Mouse (Mus musculus): ENCODE data around the gene Ndufa6. TPM values are rescaled to one million over a fixed set of nuclear protein-coding genes. Genes with fewer than 3 reads are reported as not detected.
"Not testable (repeated sequence)": the region's sequence is repeated elsewhere in the genome, so short reads cannot be mapped to it uniquely, and the experiment has no call there.

Ndufa6 gene
- total RNA-seq (2021) = 100 to 1,000 TPM; 203 to 209 TPM

- peak; percentile 94 to 96 for DNase-seq
These were observed at the start of gene Ndufa6 for GRCm38 (mm10) chr15:82354126-82354945. Ndufa6 (minus strand) TSS chr15:82354322.

- no peak for DNase-seq
These were observed 49.5 kb upstream of the Ndufa6 start for GRCm38 (mm10) chr15:82403606-82404005.

- no peak for DNase-seq
These were observed 48.6 kb upstream of the Ndufa6 start for GRCm38 (mm10) chr15:82402741-82403140.

- no peak for DNase-seq
These were observed 48.0 kb upstream of the Ndufa6 start for GRCm38 (mm10) chr15:82402106-82402505.

- no peak for DNase-seq
These were observed 47.4 kb upstream of the Ndufa6 start for GRCm38 (mm10) chr15:82401516-82401915.

DNA sequence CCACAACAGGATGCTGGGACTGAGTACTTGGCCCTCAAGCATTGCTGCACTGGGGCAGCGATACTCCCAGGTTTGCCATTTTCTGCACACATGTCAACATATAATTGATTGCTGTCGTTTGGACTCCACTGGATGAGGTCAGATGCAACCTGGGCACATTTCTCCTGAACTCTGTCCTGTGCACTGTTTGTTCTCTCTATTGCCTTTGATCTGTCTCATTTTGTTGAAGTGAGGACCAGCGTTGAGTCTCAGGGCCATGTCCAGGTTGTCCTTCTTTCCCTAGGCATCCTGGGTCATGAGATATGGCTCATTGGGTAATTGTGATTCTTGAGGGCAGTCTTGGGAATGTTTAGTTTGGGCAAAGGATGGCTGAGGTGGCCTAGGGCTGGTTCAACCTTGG lies 41.8 kb upstream of the Ndufa6 start:
- DNase-seq = not testable (repeated sequence)

- DNase-seq = not testable (repeated sequence)
These were observed 39.8 kb upstream of the Ndufa6 start, which contains the start of gene Cyp2d11 for GRCm38 (mm10) chr15:82393922-82394321. Cyp2d11 (minus strand) TSS chr15:82394022.

DNA sequence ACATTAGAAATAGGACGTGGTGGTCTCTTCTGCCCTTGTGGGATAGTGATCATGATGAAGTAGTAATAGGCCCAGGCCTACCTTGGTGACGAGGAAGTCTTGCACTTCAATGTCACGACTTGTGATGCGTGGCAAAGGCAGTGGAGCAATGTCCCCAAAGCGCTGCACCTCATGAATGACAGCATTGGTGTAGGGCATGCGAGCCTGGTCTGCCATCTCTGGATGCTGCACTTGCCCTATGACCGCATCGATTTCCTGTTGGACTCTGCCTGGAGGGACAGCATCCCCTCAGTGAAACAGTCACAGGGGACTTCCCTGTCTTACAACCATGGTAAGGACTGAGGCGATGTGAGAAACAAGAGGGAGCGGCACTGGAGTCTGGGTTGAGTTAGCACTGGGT lies 35.8 kb upstream of the Ndufa6 start:
- DNase-seq = not testable (repeated sequence)

DNA sequence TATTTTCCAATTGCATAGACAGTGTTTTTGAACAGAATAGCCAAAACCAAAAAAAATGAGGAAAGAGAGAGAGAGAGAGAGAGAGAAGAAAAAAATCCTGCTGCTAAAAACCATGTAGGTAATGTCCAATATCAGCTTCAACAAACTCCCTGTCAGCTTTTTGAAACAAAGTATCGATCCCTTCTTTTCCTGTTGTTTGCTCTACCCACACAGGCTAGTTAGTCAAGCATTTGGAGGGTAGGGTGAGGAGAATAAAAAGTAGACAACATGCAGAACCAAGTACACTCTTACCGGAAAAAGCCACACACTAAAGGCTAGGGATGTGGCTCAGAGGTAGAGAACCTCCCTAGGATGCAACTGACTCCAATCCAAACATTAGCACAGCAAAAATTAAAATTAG lies 31.6 kb upstream of the Ndufa6 start:
- DNase-seq = no peak

GRCm38 (mm10) chr15:82382441-82382840 lies 28.3 kb upstream of the Ndufa6 start:
- DNase-seq = no peak

DNA sequence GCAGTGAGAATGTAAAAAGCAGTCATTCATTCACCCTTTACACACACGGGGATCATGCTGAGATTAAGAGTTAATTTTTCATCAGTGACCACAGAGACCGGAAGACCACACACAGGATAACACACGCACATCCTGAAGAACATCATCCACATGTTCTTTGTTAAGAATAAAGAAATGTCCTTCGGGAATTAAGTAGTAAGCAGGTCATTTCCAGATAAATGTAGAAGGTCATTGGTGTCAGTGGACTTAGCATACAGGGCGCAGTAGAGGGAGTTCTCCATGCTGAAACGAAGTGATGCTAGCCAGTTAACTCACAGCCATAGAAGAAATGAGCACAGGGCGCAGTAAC lies 26.6 kb upstream of the Ndufa6 start:
- DNase-seq = no peak

GRCm38 (mm10) chr15:82379871-82380713 lies 26.0 kb upstream of the Ndufa6 start, which contains the start of gene Cyp2d22:
Cyp2d22 (minus strand) TSS chr15:82380260.
- DNase-seq = peak; percentile 41 to 45

DNA sequence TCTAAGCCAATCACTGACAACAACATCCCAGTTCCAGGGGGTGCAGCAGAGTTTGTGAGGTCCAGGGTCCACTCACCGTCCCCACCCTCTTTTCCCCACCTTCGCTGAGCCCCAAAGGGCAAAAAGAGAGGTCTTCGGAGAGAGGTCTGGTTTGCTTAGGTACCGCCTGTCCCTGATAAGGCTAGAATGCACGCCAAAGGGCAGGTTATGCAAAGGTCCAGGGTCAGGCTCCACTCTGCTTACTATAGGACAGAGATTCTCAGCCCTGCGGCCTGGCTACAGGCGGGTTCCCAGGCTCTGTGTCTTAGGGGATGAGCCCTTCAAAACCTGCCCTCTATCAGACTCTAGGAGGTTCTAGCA lies 25.4 kb upstream of the Ndufa6 start:
- DNase-seq = no peak

GRCm38 (mm10) chr15:82378261-82379180 lies 24.4 kb upstream of the Ndufa6 start:
- DNase-seq = no peak

DNA sequence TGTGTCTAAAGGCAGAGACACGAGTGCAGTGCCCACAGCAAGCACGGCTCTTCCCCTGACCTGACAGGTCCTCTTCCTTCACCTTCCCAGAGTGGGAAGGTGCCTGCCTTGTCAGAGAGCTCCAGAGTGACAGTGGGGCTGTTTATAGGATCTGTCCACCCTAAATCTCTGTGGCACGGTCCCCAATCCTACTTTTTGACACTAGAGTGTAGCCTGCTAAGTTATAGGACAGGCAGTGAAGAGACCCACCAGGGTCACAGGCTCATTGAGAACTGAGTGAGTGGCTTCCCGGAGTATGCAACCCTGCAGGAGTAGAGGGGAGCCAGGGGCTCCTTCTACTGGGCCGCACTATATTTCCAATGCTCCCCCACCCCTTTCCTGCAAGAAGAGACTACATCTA lies 23.6 kb upstream of the Ndufa6 start:
- no peak for DNase-seq

GRCm38 (mm10) chr15:82376393-82377138 lies 22.4 kb upstream of the Ndufa6 start:
- DNase-seq = peak; percentile 55 to 61

- DNase-seq = no peak
These were observed 21.7 kb upstream of the Ndufa6 start for GRCm38 (mm10) chr15:82375855-82376254.

DNA sequence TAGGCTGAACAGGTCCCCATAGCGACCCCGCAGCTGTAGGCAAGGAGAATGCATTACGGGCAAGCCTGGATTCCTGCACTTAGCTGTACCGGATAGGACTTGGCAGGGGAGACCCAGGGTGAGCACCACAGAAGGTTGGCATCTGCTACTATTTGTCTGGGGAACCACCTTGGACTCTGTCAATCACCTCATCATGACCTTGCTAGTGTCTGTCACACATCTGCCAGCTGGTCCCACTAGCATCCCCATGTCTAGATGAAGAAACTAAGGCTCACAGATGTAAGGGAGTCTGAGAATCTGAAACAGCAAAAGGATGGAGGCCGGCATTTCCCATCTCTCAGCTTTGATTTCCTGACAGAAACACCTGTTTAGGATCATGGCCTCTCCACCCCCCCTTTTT lies 20.3 kb upstream of the Ndufa6 start:
- no peak for DNase-seq

GRCm38 (mm10) chr15:82372991-82373390 lies 18.9 kb upstream of the Ndufa6 start:
- no peak for DNase-seq

- no peak for DNase-seq
These were observed 18.3 kb upstream of the Ndufa6 start for GRCm38 (mm10) chr15:82372446-82372845.

DNA sequence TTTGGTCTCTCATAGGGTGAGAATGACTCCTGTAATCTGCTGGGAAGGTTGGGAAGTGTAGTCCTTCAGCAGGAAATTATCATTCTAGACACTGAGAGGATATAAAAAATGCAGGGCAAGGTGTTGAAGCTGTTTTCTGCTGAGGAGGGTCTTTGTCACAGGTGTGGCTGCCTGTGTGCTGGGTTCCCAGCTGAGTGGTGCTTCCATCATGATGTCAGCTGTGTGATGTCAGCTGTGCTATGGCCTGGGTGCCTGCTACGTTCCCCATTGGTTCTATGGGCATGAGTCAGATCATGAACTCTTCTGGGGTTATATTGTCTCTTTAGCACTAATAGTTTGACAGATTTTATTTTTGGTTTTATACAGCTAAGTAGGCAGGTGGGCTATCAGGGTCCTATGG lies 14.7 kb upstream of the Ndufa6 start:
- no peak for DNase-seq

DNA sequence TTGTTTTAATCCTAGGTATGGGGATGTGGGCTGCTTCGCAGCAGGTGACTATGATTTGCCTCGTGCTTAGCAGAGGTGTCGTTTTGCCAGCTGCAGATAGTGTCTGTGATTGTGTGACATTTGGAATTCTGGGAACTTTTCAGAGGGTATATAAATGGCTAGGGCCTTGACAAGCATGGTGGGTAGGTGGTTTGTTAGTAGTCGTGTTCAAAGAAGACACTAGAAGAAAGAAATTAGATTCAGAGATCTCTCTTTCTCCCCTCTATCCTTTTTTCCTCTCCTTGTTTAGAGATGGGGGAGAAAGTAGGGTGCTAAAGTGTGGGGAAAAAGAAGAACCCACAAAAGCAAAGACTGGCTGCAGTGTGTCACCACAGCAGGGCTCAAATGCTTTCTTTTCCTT lies 14.0 kb upstream of the Ndufa6 start:
- no peak for DNase-seq

Measured in layer of hippocampus, postnatal 36 days (tissue).